Mouse (Mus musculus) forebrain, embryonic 14.5 days (tissue): ENCODE data around the gene Usp32. TPM values are rescaled to one million over a fixed set of nuclear protein-coding genes. Genes with fewer than 3 reads are reported as not detected.

Source experiments
- ATAC-seq: fragments of 200-750 bp; cut with Nextera tagmentation; 2 replicates; pipeline ENCODE4 v1.8.0; 2017; ENCODE audit warnings: mild to moderate bottlenecking, moderate library complexity
- DNase-seq: peaks from one replicate; pipeline ENCODE4 v3.0.0-alpha.2; 2015; ENCODE audit warnings: low spot score
- H3K27ac ChIP-seq: fragments of 300-500 bp; sonication (generic); 2 replicates; pipeline ENCODE4 v1.5.1; 2014; ENCODE audit warnings: low read depth, mild to moderate bottlenecking, control low read depth, low read length, moderate library complexity
- H3K27me3 ChIP-seq: fragments of 300-500 bp; sonication (generic); replicated peaks from 2 replicates; pipeline ENCODE4 v1.6.1; 2014; ENCODE audit warnings: low read length, control low read depth, mixed read lengths; ENCODE audit not compliant: control insufficient read depth, insufficient read depth
- H3K36me3 ChIP-seq: fragments of 300-500 bp; sonication (generic); 2 replicates; pipeline ENCODE4 v1.6.1; 2014; ENCODE audit warnings: low read length, control low read depth; ENCODE audit not compliant: control insufficient read depth, insufficient read depth
- H3K4me1 ChIP-seq: fragments of 300-500 bp; sonication (generic); 2 replicates; pipeline ENCODE4 v1.6.1; 2014; ENCODE audit warnings: antibody characterized with exemption, low read length, control low read depth; ENCODE audit not compliant: control insufficient read depth, insufficient read depth
- H3K4me2 ChIP-seq: fragments of 300-500 bp; sonication (generic); 2 replicates; pipeline ENCODE4 v1.6.1; 2014; ENCODE audit warnings: mild to moderate bottlenecking, control low read depth, low read length
- H3K4me3 ChIP-seq: fragments of 300-500 bp; sonication (generic); 2 replicates; pipeline ENCODE4 v1.5.1; 2014; ENCODE audit warnings: low read depth, low read length, control low read depth
- H3K9ac ChIP-seq: fragments of 300-500 bp; sonication (generic); 2 replicates; pipeline ENCODE4 v1.6.1; 2014; ENCODE audit warnings: mild to moderate bottlenecking, low read length, control low read depth, moderate library complexity
- H3K9me3 ChIP-seq: fragments of 300-500 bp; sonication (generic); replicated peaks from 2 replicates; pipeline ENCODE4 v1.6.1; 2016; ENCODE audit warnings: low read length, control low read depth, mixed read lengths; ENCODE audit not compliant: control insufficient read depth
- WGBS: fragments of 180-500 bp; shearing (Covaris S2); extraction: QIAGEN DNeasy Blood & Tissue Kit; methylation state at CpG from one replicate; pipeline ENCODE4 v1.1.7; 2014; 5-methylcytosine and 5-hydroxymethylcytosine counted together
- polyA plus RNA-seq: library from polyadenylated mRNA; unstranded; fragments of >200 nt; fragmentation: Nextera tagmentation; extraction: Ambion mirVana; gene quantifications from 2 replicates; pipeline ENCODE4 v1.2.1, GENCODE M21; 2014

Gene Usp32
- polyA plus RNA-seq, 1 experiment from 2014 or later = 12.5 TPM

GRCm38 (mm10) chr11:84945841-84946240 is 194.1 kb downstream of the Usp32 start:
- Histone ChIP-seq H3K4me2 (no peak overlapping the region), H3K9ac (no peak overlapping the region), H3K36me3 (no peaks in the 10 kb centered on the region), H3K4me3 (no peak overlapping the region), H3K27ac (no peak overlapping the region), H3K9me3 (no peaks in the 10 kb centered on the region), H3K27me3 (no peaks in the 10 kb centered on the region), H3K4me1 (peaks cover 12% of the 10 kb centered on the region)
- DNase-seq (no peak), ATAC-seq (no peak)
- 69% methylated on average over 3 of the region's 3 CpGs for WGBS

GRCm38 (mm10) chr11:84944639-84945435 is 195.1 kb downstream of the Usp32 start:
- Histone ChIP-seq H3K4me1 (peaks cover 12% of the 10 kb centered on the region), H3K9ac (no peak overlapping the region), H3K27me3 (no peaks in the 10 kb centered on the region), H3K36me3 (no peaks in the 10 kb centered on the region), H3K4me2 (peak overlapping the region; percentile 12; the same call in 1 of the 2 replicates), H3K4me3 (no peak overlapping the region), H3K9me3 (no peaks in the 10 kb centered on the region), H3K27ac (no peak overlapping the region)
- ATAC-seq = no peak
- DNase-seq = no peak
- 6% methylated on average over 12 of the region's 12 CpGs for WGBS

- peak overlapping the region; percentile 35 for H3K4me2 ChIP-seq
- peaks cover 12% of the 10 kb centered on the region for H3K4me1 ChIP-seq
- WGBS = 1% methylated on average over 15 of the region's 15 CpGs
- H3K27ac ChIP-seq = no peak overlapping the region
- no peaks in the 10 kb centered on the region for H3K9me3 ChIP-seq
- no peaks in the 10 kb centered on the region for H3K36me3 ChIP-seq
- H3K9ac ChIP-seq = peak overlapping the region; percentile 10; the same call in 1 of the 2 replicates
- DNase-seq = peak; percentile 54
- no peak for ATAC-seq
- no peak overlapping the region; the same call in 1 of the 2 replicates for H3K4me3 ChIP-seq
- H3K27me3 ChIP-seq = no peaks in the 10 kb centered on the region
Measured at GRCm38 (mm10) chr11:84943948-84944347, 196.0 kb downstream of the Usp32 start.

GRCm38 (mm10) chr11:84940140-84940539 is 199.8 kb downstream of the Usp32 start:
- 67% methylated on average over 10 of the region's 10 CpGs for WGBS
- no peak for DNase-seq

GRCm38 (mm10) chr11:84939508-84940053 is 200.4 kb downstream of the Usp32 start:
- peak overlapping the region; percentile 81 for H3K27ac ChIP-seq
- peak; percentile 84 for DNase-seq
- no peaks in the 10 kb centered on the region for H3K9me3 ChIP-seq
- no peaks in the 10 kb centered on the region for H3K27me3 ChIP-seq
- no peak overlapping the region for H3K4me3 ChIP-seq
- no peaks in the 10 kb centered on the region for H3K36me3 ChIP-seq
- 52% methylated on average over 8 of the region's 8 CpGs for WGBS
- ATAC-seq = peak; percentile 77
- peaks cover 11% of the 10 kb centered on the region for H3K4me1 ChIP-seq
- no peak overlapping the region for H3K9ac ChIP-seq
- H3K4me2 ChIP-seq = no peak overlapping the region

More at GRCm38 (mm10) chr11:84940140-84940539, 199.8 kb downstream of the Usp32 start:
- Histone ChIP-seq H3K9ac (no peak overlapping the region), H3K4me1 (peaks cover 12% of the 10 kb centered on the region), H3K9me3 (no peaks in the 10 kb centered on the region), H3K36me3 (no peaks in the 10 kb centered on the region), H3K4me3 (no peak overlapping the region), H3K27ac (peak overlapping the region; percentile 81; the same call in 1 of the 2 replicates), H3K4me2 (no peak overlapping the region), H3K27me3 (no peaks in the 10 kb centered on the region)
- ATAC-seq = no peak

Other genes with a start within 250 kb of the Usp32 start
- gene Znhit3, start 223.8 kb downstream of the Usp32 start, polyA plus RNA-seq = 70.7 and 78.3 TPM in 2 replicates
- gene Car4, start 182.4 kb downstream of the Usp32 start, polyA plus RNA-seq = 2.7 and 3.8 TPM in 2 replicates
- gene 1700125H20Rik, start 30.2 kb upstream of the Usp32 start, polyA plus RNA-seq = 0.33 and 1.3 TPM in 2 replicates
- gene Appbp2, start 95.0 kb upstream of the Usp32 start, polyA plus RNA-seq = 47.0 and 54.5 TPM in 2 replicates
- 24.9 and 25.1 TPM in 2 replicates for gene Ppm1d, start 171.1 kb upstream of the Usp32 start, polyA plus RNA-seq
- gene Bcas3, start 213.0 kb upstream of the Usp32 start, polyA plus RNA-seq = 27.5 and 30.5 TPM in 2 replicates